Mouse (Mus musculus): Measurements from ENCODE around the gene Med13l.

GRCm38 (mm10) chr5:118707501-118707900 lies 147.0 kb downstream of the Med13l start:
- TF ChIP-seq GATA1 (IDR thresholded peaks at IDR 0.05; ENCODE audit: low read length): no peak
- TF ChIP-seq TAL1 (IDR thresholded peaks at IDR 0.05; ENCODE audit: low read length): no peak

Measured in erythroblast, embryonic 14.5 days (primary cell).